Mouse (Mus musculus) left cerebral cortex, postnatal 10 days (tissue): ENCODE measurements at regions not wholly inside any gene's neighbourhood (a gene's known extent, or its start where the extent isn't known, plus 50 kb on each side); places are given as distances from the start of the nearest gene placed in this dataset.
A peak's percentile ranks its signal among the peaks of the same experiment; 100 is the strongest.
"Not testable (repeated sequence)": the region's sequence is repeated elsewhere in the genome, so short reads cannot be mapped to it uniquely, and the experiment has no call there.

Experiments
- DNase-seq, 2 experiments: peaks; one replicate each; pipeline ENCODE4 v3.0.0; 2021 to 2022; ENCODE audit warnings: low spot score in 2 of 2, mixed read lengths in 1 of 2; ENCODE audit errors: extremely low spot score in 1 of 2
- intact Hi-C: fragments of 180-260 bp; cut with DNase I; formaldehyde crosslinking; loops from one replicate; pipeline ENCODE4 v1.15.1; 2025

GRCm38 (mm10) chr7:60622271-60623249 lies 482.5 kb upstream of the Snrpn start:
- intact Hi-C loops = loop anchor here (10.0 kb wide), 1 partner anchor 112 kb away; no protein-coding TSS in a partner anchor
- peak; percentile 18 to 58 for DNase-seq

DNA sequence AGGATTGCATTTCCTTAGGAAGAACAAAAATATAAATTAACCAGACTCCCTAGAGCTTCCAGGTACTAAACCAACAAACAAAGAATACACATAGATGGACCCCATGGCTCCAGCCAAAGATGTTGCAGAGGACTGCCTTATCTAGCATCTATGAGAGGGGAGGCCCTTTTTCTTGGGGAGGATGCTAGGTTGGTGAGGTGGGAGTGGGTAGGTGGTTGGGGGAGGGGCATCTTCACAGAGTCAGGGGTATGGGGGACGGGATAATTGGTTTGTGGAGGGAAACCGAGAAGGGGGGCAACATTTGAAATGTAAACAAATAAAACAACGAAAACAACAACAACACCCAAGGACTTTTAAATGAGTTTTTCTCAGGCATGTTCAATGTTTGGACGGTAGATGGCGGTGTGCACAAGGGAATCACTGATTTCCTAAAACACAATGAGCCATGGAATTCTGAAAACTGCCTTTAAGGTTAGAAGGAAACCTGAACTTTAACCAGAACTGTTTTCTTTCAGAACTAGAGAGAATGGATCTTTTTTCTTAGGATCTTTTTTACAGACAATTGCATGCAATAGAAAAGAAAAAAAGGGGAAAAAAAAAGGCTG lies 477.2 kb upstream of the Snrpn start:
- DNase-seq, intact Hi-C loops: not testable (repeated sequence)
